Mouse (Mus musculus) fibroblast of lung, adult 2 months (primary cell): Measurements from ENCODE around the gene Pcbd1.

Source experiments
- DNase-seq: peaks from one replicate; pipeline ENCODE4 v3.0.0-alpha.2; 2011; ENCODE audit warnings: low read depth

Pcbd1 gene

GRCm38 (mm10) chr10:61089170-61090142 lies at the start of gene Pcbd1:
Pcbd1 (plus strand) TSS chr10:61089331.
- DNase-seq, result no peak

- no peak for DNase-seq
These were observed 49.5 kb upstream of the Pcbd1 start for GRCm38 (mm10) chr10:61039657-61040056.

- no peak for DNase-seq
These were observed 44.0 kb upstream of the Pcbd1 start for GRCm38 (mm10) chr10:61045081-61045480.

- peak; percentile 31 for DNase-seq
These were observed 37.0 kb upstream of the Pcbd1 start for GRCm38 (mm10) chr10:61051993-61052613.

GRCm38 (mm10) chr10:61056661-61057060 lies 32.5 kb upstream of the Pcbd1 start:
- no peak for DNase-seq

GRCm38 (mm10) chr10:61059101-61059500 lies 30.0 kb upstream of the Pcbd1 start:
- DNase-seq, result no peak

GRCm38 (mm10) chr10:61059543-61060110 lies 29.5 kb upstream of the Pcbd1 start:
- DNase-seq, result no peak

GRCm38 (mm10) chr10:61063271-61063864 lies 25.8 kb upstream of the Pcbd1 start:
- no peak for DNase-seq

GRCm38 (mm10) chr10:61064635-61065034 lies 24.5 kb upstream of the Pcbd1 start:
- no peak for DNase-seq

GRCm38 (mm10) chr10:61065287-61066005 lies 23.7 kb upstream of the Pcbd1 start:
- no peak for DNase-seq

GRCm38 (mm10) chr10:61068436-61069192 lies 20.5 kb upstream of the Pcbd1 start:
- no peak for DNase-seq

- no peak for DNase-seq
These were observed 19.9 kb upstream of the Pcbd1 start for GRCm38 (mm10) chr10:61069248-61069647.

- DNase-seq, result no peak
These were observed 16.8 kb upstream of the Pcbd1 start for GRCm38 (mm10) chr10:61072324-61072723.

- DNase-seq, result no peak
These were observed 14.5 kb upstream of the Pcbd1 start for GRCm38 (mm10) chr10:61074643-61075042.

- DNase-seq, result no peak
These were observed 13.5 kb upstream of the Pcbd1 start for GRCm38 (mm10) chr10:61075607-61076006.

- no peak for DNase-seq
These were observed 8.8 kb upstream of the Pcbd1 start for GRCm38 (mm10) chr10:61080227-61080930.

GRCm38 (mm10) chr10:61080931-61081255 lies 8.2 kb upstream of the Pcbd1 start:
- DNase-seq, result no peak

- no peak for DNase-seq
These were observed 3.8 kb upstream of the Pcbd1 start for GRCm38 (mm10) chr10:61085364-61085763.

GRCm38 (mm10) chr10:61086502-61086901 lies 2.6 kb upstream of the Pcbd1 start:
- DNase-seq, result no peak

- no peak for DNase-seq
These were observed 663 bp upstream of the Pcbd1 start for GRCm38 (mm10) chr10:61088468-61088867.

- no peak for DNase-seq
These were observed 2.7 kb downstream of the Pcbd1 start for GRCm38 (mm10) chr10:61091866-61092265.
